Mouse (Mus musculus) liver, embryonic 13.5 days (tissue): ENCODE measurements around the gene Disp1. TPM values are rescaled to one million over a fixed set of nuclear protein-coding genes. Genes with fewer than 3 reads are reported as not detected.

Experiments
- ATAC-seq: fragments of 200-750 bp; cut with Nextera tagmentation; 2 replicates; pipeline ENCODE4 v1.8.0; 2017; ENCODE audit warnings: low read depth, mild to moderate bottlenecking, moderate number of reproducible peaks, moderate library complexity
- DNase-seq: peaks from one replicate; pipeline ENCODE4 v3.0.0; 2022
- H3K27ac ChIP-seq: fragments of 300-500 bp; sonication (generic); 2 replicates; pipeline ENCODE4 v1.5.1; 2015; ENCODE audit warnings: moderate library complexity, mild to moderate bottlenecking, inconsistent platforms
- H3K27me3 ChIP-seq: fragments of 300-500 bp; sonication (generic); 2 replicates; pipeline ENCODE4 v1.6.1; 2015; ENCODE audit warnings: mild to moderate bottlenecking, inconsistent platforms
- H3K36me3 ChIP-seq: fragments of 300-500 bp; sonication (generic); 2 replicates; pipeline ENCODE4 v1.6.1; 2015; ENCODE audit warnings: mild to moderate bottlenecking, inconsistent platforms
- H3K4me1 ChIP-seq: fragments of 300-500 bp; sonication (generic); replicated peaks from 2 replicates; pipeline ENCODE4 v1.6.1; 2015; ENCODE audit warnings: inconsistent platforms
- H3K4me2 ChIP-seq: fragments of 300-500 bp; sonication (generic); 2 replicates; pipeline ENCODE4 v1.6.1; 2015; ENCODE audit warnings: inconsistent platforms, mild to moderate bottlenecking, moderate library complexity
- H3K4me3 ChIP-seq: fragments of 300-500 bp; sonication (generic); replicated peaks from 2 replicates; pipeline ENCODE4 v1.5.1; 2015; ENCODE audit warnings: mild to moderate bottlenecking, inconsistent platforms
- H3K9ac ChIP-seq: fragments of 300-500 bp; sonication (generic); 2 replicates; pipeline ENCODE4 v1.6.1; 2015; ENCODE audit warnings: mild to moderate bottlenecking, inconsistent platforms
- H3K9me3 ChIP-seq: fragments of 300-500 bp; sonication (generic); replicated peaks from 2 replicates; pipeline ENCODE4 v1.6.1; 2016; ENCODE audit warnings: inconsistent platforms
- WGBS: fragments of 180-500 bp; shearing (Covaris S2); methylation state at CpG from one replicate; pipeline ENCODE4 v1.1.7; 2015; ENCODE audit not compliant: insufficient replicate concordance; 5-methylcytosine and 5-hydroxymethylcytosine counted together
- polyA plus RNA-seq: library from polyadenylated mRNA; unstranded; fragments of >200 nt; fragmentation: Nextera tagmentation; extraction: Ambion mirVana; gene quantifications from 2 replicates; pipeline ENCODE4 v1.2.1, GENCODE M21; 2015

The Disp1 gene
- polyA plus RNA-seq, 1 experiment from 2014 or later, result 2.4 TPM

DNA sequence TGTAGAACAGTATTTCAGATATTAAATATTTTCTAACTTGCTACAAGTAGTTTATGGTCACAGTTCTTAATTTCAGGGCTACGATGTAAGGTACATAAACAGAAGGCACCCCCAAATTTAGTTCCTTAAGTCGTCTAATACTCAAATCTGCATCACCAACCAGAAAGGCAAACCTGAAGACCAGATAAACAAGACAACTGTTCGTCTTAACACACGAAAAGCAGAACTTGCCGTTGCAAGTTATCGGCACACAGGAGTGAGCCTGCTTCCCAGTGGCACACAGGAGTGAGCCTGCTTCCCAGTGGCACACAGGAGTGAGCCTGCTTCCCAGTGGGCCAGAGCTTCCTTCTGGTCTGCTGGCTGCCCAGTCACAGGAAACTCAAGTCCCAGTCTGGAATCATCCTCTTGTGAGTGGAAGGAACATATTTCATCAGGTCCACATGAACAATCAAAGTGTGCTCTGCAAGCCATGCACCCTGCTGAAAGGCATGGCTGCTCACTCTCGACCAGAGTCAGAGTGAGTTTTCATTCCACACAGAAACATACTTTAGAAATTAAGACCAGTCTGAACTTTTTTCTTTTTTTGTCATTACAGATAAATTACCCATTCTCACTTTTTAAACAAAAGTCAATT, 75.1 kb downstream of the Disp1 start:
- Histone ChIP-seq H3K4me2 (peak overlapping the region; percentile 33; the same call in 1 of the 2 replicates), H3K4me3 (peak overlapping the region; percentile 19; the same call in 1 of the 2 replicates), H3K9ac (0 out of 2 replicates have a peak overlapping the region, but pooled peaks have one; percentile 22), H3K27ac (no peak overlapping the region), H3K9me3 (no peaks in the 10 kb centered on the region), H3K27me3 (no peaks in the 10 kb centered on the region), H3K36me3 (no peaks in the 10 kb centered on the region), H3K4me1 (peaks cover 44% of the 10 kb centered on the region)
- ATAC-seq (no peak), DNase-seq (no peak)
- 19% methylated on average over 7 of the region's 7 CpGs for WGBS

DNA sequence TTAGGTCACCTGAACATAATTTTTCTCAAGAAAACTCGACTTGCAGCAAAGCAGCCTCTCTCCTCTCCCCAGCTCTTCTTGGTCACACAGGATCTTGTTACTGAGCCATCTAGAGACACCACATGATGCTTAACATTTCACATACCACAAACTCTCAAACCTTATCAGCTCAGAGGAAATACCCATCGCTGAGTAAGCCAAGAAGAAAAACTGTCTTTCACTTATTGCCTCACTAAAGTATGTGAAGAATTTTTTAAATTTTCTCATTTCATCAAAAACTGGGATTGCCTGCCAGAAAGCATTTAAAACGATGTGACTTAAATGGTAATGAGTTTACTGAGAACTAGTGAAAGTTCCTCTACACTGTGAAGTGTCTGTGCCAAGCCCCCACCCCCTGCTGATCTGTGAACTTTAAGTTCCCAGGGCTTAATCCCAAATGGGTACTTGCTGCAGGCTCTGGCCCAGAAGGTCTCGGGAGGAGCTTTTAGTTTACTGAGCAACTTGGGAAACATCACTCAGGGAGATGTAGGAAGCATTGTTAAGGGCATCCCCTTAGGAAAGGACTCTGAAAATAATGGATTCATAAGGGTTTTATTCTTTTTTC, 76.6 kb downstream of the Disp1 start:
- no peaks in the 10 kb centered on the region for H3K9me3 ChIP-seq
- H3K27me3 ChIP-seq, result no peaks in the 10 kb centered on the region
- no peak overlapping the region for H3K4me3 ChIP-seq
- no peak overlapping the region for H3K4me2 ChIP-seq
- H3K9ac ChIP-seq, result no peak overlapping the region
- no peak overlapping the region for H3K27ac ChIP-seq
- ATAC-seq, result no peak
- DNase-seq, result no peak
- WGBS, result 25% methylated on average over 4 of the region's 4 CpGs
- H3K4me1 ChIP-seq, result peaks cover 32% of the 10 kb centered on the region
- no peaks in the 10 kb centered on the region for H3K36me3 ChIP-seq

DNA sequence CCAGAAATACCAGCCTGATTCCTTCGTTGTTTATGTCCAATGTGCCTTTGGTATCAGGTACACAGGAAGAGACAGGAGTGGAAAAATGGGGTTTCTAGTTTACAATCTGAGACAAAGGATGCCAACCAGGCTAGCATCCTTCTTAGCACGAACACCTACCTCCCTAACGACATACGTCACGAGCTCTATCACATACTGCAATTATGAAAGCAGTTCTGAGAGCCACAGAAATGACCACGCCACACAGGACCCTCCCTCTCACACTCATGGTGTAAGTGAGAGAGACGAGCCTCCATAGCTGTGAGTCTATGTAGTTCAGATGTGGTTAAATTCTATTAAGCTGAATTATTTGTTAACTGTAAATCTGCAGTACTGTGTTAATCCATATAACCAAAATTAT, 78.1 kb downstream of the Disp1 start:
- no peak overlapping the region for H3K9ac ChIP-seq
- H3K4me1 ChIP-seq, result peaks cover 29% of the 10 kb centered on the region
- no peaks in the 10 kb centered on the region for H3K9me3 ChIP-seq
- no peaks in the 10 kb centered on the region for H3K36me3 ChIP-seq
- no peak overlapping the region for H3K4me2 ChIP-seq
- no peak overlapping the region for H3K27ac ChIP-seq
- H3K4me3 ChIP-seq, result no peak overlapping the region
- no peaks in the 10 kb centered on the region for H3K27me3 ChIP-seq
- no peak for DNase-seq
- WGBS, result 80% methylated on average over 7 of the region's 7 CpGs
- ATAC-seq, result no peak

DNA sequence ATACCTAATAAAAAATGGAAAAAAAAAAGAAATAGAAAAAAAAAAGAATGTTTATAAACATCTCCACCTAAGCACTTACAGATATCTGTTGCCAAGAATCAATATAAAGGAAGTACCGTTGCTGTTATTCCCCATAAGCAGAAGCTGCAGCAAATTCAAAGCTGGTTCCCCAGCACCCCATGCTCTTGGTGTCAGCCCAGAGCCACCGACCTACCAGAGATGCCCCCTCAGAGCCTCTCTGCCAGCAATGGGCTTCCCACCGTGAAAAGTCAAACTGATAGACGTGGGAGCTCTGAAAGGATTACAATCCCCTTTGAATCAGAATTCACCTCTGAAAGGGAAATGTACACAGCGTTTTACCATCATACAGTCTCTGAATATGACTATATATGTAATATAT, 78.8 kb downstream of the Disp1 start:
- H3K4me1 ChIP-seq, result peaks cover 25% of the 10 kb centered on the region
- no peak overlapping the region for H3K4me2 ChIP-seq
- no peak for ATAC-seq
- no peak overlapping the region for H3K27ac ChIP-seq
- no peak overlapping the region for H3K9ac ChIP-seq
- WGBS, result 68% methylated on average over 5 of the region's 5 CpGs
- H3K36me3 ChIP-seq, result no peaks in the 10 kb centered on the region
- no peak overlapping the region for H3K4me3 ChIP-seq
- no peaks in the 10 kb centered on the region for H3K9me3 ChIP-seq
- no peaks in the 10 kb centered on the region for H3K27me3 ChIP-seq
- DNase-seq, result no peak

DNA sequence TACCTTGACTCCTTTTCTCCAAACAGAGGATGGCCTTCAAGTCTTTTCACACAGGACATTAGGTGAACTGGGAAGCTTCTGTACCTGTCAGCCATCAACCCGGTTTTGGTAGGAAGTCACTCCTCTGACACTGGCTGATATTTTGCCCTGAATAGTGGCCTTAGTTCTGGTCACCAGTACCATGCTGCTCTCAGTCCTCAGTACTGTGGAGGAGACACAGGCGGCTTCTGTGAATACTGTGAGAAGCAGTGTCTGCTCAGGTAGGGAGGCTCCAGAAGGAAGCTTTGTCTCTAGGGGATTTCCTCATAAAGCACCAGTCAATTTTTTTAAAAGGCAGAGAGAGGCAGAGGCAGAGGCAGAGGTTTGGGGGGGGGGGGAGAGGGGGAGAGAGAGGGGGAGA, 80.0 kb downstream of the Disp1 start:
- DNase-seq (no peak), ATAC-seq (no peak)
- H3K27me3 ChIP-seq, result no peaks in the 10 kb centered on the region
- H3K4me1 ChIP-seq, result peaks cover 16% of the 10 kb centered on the region
- H3K9me3 ChIP-seq, result no peaks in the 10 kb centered on the region
- H3K36me3 ChIP-seq, result no peaks in the 10 kb centered on the region
- no peak overlapping the region for H3K4me2 ChIP-seq
- no peak overlapping the region for H3K27ac ChIP-seq
- 59% methylated on average over 2 of the region's 2 CpGs for WGBS
- H3K9ac ChIP-seq, result no peak overlapping the region
- H3K4me3 ChIP-seq, result no peak overlapping the region

DNA sequence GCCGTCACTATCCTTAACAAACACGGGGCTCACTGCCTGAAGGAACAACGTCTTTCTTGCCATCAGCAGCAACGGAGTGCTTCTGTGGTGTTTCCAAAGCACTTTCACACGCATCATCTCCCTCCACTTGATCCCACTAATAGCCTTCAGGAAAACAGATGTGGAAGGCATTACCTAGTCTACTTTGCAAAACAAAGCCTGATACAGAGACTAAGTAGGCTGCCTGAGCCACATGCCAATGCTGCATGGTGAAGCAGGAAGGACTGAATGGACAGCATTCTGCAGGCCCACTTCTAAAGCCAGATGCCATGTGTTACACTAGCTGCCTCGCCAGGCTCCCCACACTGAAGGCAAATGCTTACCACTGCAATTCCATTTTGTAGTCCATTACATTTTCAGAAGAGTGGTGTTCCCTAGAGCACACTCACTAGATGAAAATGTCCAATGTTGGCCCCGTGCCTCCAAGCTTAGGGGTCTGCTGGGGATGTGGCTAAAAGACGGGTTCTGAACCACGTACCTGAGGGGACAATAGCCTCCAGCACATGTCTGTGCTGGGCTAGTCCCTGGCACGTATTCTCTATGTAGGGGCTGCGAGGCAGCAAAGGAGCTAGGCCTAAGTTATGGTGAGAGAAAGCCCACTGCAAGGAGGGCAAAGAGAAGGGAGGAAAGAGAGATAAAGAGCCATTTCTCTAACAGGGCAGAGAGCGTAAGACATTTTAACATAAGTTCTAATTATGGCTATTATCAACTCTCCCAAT, 80.6 kb downstream of the Disp1 start:
- DNase-seq (no peak), ATAC-seq (no peak)
- no peaks in the 10 kb centered on the region for H3K27me3 ChIP-seq
- H3K4me1 ChIP-seq, result peaks cover 10% of the 10 kb centered on the region
- H3K4me3 ChIP-seq, result no peak overlapping the region
- H3K4me2 ChIP-seq, result no peak overlapping the region
- H3K9ac ChIP-seq, result no peak overlapping the region
- H3K27ac ChIP-seq, result no peak overlapping the region
- 72% methylated on average over 12 of the region's 12 CpGs for WGBS
- no peaks in the 10 kb centered on the region for H3K9me3 ChIP-seq
- H3K36me3 ChIP-seq, result no peaks in the 10 kb centered on the region

DNA sequence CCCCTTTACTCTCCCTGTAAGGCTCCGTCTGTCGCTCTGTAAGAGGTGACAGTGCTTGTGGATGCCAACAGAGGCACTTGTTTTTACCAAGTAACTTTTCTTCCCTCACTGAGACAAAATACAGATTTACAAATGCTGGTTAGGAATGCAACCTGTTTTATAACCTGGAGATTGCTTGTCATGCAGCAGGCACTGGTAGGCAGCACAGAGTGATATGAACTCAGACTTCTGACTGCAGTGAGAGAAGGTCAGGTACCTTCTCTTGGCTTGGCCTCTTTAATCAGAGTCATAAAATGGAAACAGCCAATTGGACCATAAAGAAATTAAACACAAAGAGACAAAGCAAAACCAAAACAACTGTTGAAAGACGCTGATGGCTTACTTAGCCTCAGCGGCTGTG, 83.2 kb downstream of the Disp1 start:
- Histone ChIP-seq H3K27me3 (no peaks in the 10 kb centered on the region), H3K27ac (no peak overlapping the region), H3K4me3 (no peak overlapping the region), H3K4me2 (no peak overlapping the region), H3K4me1 (peaks cover 24% of the 10 kb centered on the region), H3K9ac (no peak overlapping the region), H3K9me3 (no peaks in the 10 kb centered on the region), H3K36me3 (0 out of 2 replicates have a peak, but pooled peaks cover 5% of the 10 kb centered on the region)
- DNase-seq (no peak), ATAC-seq (no peak)
- 77% methylated on average over 4 of the region's 4 CpGs for WGBS

DNA sequence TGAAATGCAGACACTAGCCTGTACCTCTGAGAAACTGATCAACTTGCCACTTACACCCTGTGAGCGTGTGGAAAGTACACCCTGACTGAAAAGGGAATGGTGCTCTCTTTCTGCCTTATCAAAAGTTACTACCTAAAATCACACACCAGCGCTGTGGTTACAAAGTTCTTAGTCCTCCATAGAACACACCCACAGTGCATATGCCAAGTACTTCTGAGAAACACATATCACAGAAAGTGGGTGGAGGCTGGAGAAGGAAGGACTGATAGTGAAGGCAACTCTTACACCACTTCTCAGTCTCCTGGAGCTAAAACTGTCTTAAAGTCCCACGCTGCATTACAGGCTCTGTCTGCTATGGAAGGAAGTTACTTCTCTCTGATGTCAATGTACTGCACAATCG, 86.9 kb downstream of the Disp1 start:
- Histone ChIP-seq H3K4me3 (no peak overlapping the region), H3K4me1 (peaks cover 26% of the 10 kb centered on the region), H3K4me2 (peak overlapping the region; percentile 25; the same call in 1 of the 2 replicates), H3K27ac (no peak overlapping the region), H3K9ac (no peak overlapping the region), H3K27me3 (no peaks in the 10 kb centered on the region), H3K9me3 (no peaks in the 10 kb centered on the region), H3K36me3 (0 out of 2 replicates have a peak, but pooled peaks cover 5% of the 10 kb centered on the region)
- WGBS, result 23% methylated on average over 4 of the region's 4 CpGs
- ATAC-seq, result peak; percentile 93
- DNase-seq, result peak; percentile 23

DNA sequence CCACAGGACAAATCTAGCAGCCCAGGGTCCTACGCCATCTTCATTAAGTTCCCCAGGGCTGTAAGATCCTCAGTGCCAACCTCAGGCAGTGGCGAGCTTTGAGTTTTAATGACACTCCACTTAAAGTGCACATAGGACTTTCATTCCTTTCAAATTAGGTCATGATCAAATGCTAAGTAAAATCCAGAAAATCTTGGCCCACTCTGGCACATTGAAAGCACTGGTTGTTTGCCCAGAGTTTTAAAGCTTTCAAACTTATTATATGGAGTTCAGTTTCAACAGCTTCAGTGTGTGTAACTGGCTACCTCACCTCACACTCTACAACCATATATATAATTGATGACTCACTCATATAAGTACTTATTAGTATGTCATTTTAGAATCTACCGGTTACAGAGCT, 87.9 kb downstream of the Disp1 start:
- peaks cover 26% of the 10 kb centered on the region for H3K4me1 ChIP-seq
- no peaks in the 10 kb centered on the region for H3K27me3 ChIP-seq
- no peak for ATAC-seq
- 0 out of 2 replicates have a peak, but pooled peaks cover 5% of the 10 kb centered on the region for H3K36me3 ChIP-seq
- no peak overlapping the region for H3K27ac ChIP-seq
- DNase-seq, result no peak
- H3K4me2 ChIP-seq, result no peak overlapping the region
- no peak overlapping the region for H3K9ac ChIP-seq
- no peak overlapping the region for H3K4me3 ChIP-seq
- H3K9me3 ChIP-seq, result no peaks in the 10 kb centered on the region
- WGBS, result 81% methylated on average over 3 of the region's 3 CpGs

DNA sequence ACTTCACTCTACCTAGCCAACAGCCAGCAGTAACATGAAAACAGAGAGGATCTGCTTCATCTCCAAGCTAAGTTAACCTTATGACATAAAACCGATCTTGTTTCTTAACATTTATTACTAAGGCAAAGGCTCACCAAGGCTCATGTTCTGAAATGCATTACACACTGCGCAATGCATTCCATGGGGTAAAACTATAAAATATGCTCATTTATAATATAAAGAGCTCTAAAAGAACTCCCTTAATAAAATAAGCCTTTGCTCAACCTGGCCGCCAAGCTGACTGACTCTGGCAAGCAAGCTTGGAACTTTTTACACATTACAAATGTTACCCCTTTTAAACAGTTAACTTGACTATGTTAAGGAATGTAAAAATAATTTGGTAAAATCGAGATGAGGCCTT, 94.1 kb downstream of the Disp1 start:
- H3K4me1 ChIP-seq, result 0 out of 2 replicates have a peak, but pooled peaks cover 3% of the 10 kb centered on the region
- H3K9ac ChIP-seq, result no peak overlapping the region
- WGBS, result 70% methylated on average over 4 of the region's 4 CpGs
- H3K4me3 ChIP-seq, result no peak overlapping the region
- H3K4me2 ChIP-seq, result no peak overlapping the region
- no peaks in the 10 kb centered on the region for H3K36me3 ChIP-seq
- no peaks in the 10 kb centered on the region for H3K27me3 ChIP-seq
- H3K27ac ChIP-seq, result no peak overlapping the region
- no peak for DNase-seq
- ATAC-seq, result no peak
- no peaks in the 10 kb centered on the region for H3K9me3 ChIP-seq

DNA sequence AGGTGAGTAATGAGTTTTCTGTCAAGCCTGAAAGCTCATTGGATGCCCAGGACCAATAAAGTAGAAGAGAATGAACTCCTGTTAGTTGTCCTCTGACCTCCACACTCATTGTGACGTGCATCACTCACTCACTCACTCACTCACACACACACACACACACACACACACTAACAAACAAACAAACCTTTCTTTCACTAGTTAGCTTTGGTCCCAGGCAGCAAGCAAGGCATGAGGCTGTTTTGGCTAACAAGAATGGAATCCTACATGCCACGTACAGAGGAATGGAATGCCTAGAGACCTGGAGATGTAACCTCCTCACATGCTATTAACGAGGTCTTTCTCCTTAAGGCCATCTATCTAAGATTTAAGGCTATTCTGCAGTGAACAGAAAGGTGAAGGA, 97.6 kb downstream of the Disp1 start:
- 71% methylated on average over 3 of the region's 3 CpGs for WGBS
- DNase-seq (no peak), ATAC-seq (no peak)
- no peaks in the 10 kb centered on the region for H3K9me3 ChIP-seq
- no peak overlapping the region for H3K9ac ChIP-seq
- H3K4me3 ChIP-seq, result no peak overlapping the region
- H3K4me2 ChIP-seq, result no peak overlapping the region
- H3K27ac ChIP-seq, result no peak overlapping the region
- H3K4me1 ChIP-seq, result no peaks in the 10 kb centered on the region
- no peaks in the 10 kb centered on the region for H3K27me3 ChIP-seq
- no peaks in the 10 kb centered on the region for H3K36me3 ChIP-seq
